Mouse (Mus musculus) forebrain, embryonic 14.5 days (tissue): ENCODE measurements around the gene Ooep. TPM values are rescaled to one million over a fixed set of nuclear protein-coding genes. Genes with fewer than 3 reads are reported as not detected.

Source experiments
- ATAC-seq: fragments of 200-750 bp; cut with Nextera tagmentation; 2 replicates; pipeline ENCODE4 v1.8.0; 2017; ENCODE audit warnings: mild to moderate bottlenecking, moderate library complexity
- DNase-seq: peaks from one replicate; pipeline ENCODE4 v3.0.0-alpha.2; 2015; ENCODE audit warnings: low spot score
- H3K27ac ChIP-seq: fragments of 300-500 bp; sonication (generic); 2 replicates; pipeline ENCODE4 v1.5.1; 2014; ENCODE audit warnings: low read depth, mild to moderate bottlenecking, control low read depth, low read length, moderate library complexity
- H3K27me3 ChIP-seq: fragments of 300-500 bp; sonication (generic); replicated peaks from 2 replicates; pipeline ENCODE4 v1.6.1; 2014; ENCODE audit warnings: low read length, control low read depth, mixed read lengths; ENCODE audit not compliant: control insufficient read depth, insufficient read depth
- H3K36me3 ChIP-seq: fragments of 300-500 bp; sonication (generic); 2 replicates; pipeline ENCODE4 v1.6.1; 2014; ENCODE audit warnings: low read length, control low read depth; ENCODE audit not compliant: control insufficient read depth, insufficient read depth
- H3K4me1 ChIP-seq: fragments of 300-500 bp; sonication (generic); 2 replicates; pipeline ENCODE4 v1.6.1; 2014; ENCODE audit warnings: antibody characterized with exemption, low read length, control low read depth; ENCODE audit not compliant: control insufficient read depth, insufficient read depth
- H3K4me2 ChIP-seq: fragments of 300-500 bp; sonication (generic); 2 replicates; pipeline ENCODE4 v1.6.1; 2014; ENCODE audit warnings: mild to moderate bottlenecking, control low read depth, low read length
- H3K4me3 ChIP-seq: fragments of 300-500 bp; sonication (generic); 2 replicates; pipeline ENCODE4 v1.5.1; 2014; ENCODE audit warnings: low read depth, low read length, control low read depth
- H3K9ac ChIP-seq: fragments of 300-500 bp; sonication (generic); 2 replicates; pipeline ENCODE4 v1.6.1; 2014; ENCODE audit warnings: mild to moderate bottlenecking, low read length, control low read depth, moderate library complexity
- H3K9me3 ChIP-seq: fragments of 300-500 bp; sonication (generic); replicated peaks from 2 replicates; pipeline ENCODE4 v1.6.1; 2016; ENCODE audit warnings: low read length, control low read depth, mixed read lengths; ENCODE audit not compliant: control insufficient read depth
- WGBS: fragments of 180-500 bp; shearing (Covaris S2); extraction: QIAGEN DNeasy Blood & Tissue Kit; methylation state at CpG from one replicate; pipeline ENCODE4 v1.1.7; 2014; 5-methylcytosine and 5-hydroxymethylcytosine counted together
- polyA plus RNA-seq: library from polyadenylated mRNA; unstranded; fragments of >200 nt; fragmentation: Nextera tagmentation; extraction: Ambion mirVana; gene quantifications from 2 replicates; pipeline ENCODE4 v1.2.1, GENCODE M21; 2014

Ooep gene
- polyA plus RNA-seq, 1 experiment from 2014 or later, result 7.3 TPM

DNA sequence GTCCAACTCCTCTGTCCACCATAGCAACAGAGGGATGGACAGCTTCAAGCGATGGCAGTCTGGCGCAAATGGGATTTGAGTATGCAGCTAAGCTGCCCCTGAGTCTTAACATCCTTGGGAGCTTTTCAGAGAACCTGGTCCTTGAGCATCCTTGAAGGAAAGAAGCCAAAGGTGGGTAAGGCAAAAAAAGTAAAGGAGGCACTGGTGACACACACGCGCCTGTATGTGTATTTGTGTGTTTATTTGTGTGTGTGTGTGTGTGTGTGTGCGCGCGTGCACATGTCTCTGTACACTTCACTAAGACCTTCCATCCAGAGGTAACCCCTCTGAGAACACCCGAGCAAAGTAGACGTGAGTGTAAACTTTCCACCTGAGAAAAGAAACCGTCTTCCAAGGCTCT, 15.2 kb upstream of the Ooep start:
- ATAC-seq (no peak), DNase-seq (no peak)
- Histone ChIP-seq H3K4me2 (no peak overlapping the region), H3K4me3 (no peak overlapping the region), H3K36me3 (no peaks in the 10 kb centered on the region), H3K9ac (no peak overlapping the region), H3K27me3 (peaks cover 45% of the 10 kb centered on the region), H3K9me3 (no peaks in the 10 kb centered on the region), H3K4me1 (peaks cover 4% of the 10 kb centered on the region), H3K27ac (no peak overlapping the region)
- 85% methylated on average over 10 of the region's 10 CpGs for WGBS

DNA sequence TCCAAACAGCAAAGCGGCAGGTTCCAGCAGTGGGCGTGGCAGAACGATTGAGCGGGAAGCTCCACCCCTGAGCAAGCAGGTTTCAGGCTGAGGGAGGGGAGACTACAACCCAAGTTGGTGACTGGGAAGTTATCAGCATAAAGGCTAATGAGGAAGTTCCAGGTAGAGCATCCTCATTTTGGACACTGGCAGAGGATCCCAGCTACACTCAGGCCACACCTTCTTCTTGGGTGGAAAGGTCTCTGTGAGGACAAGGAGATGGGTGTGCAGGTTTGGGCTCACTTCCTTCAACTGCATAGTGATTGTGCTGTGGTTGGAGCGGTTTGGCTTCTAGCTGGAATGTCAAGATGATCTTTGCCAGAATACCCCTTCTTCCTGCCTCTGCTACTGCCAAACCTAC, 11.5 kb upstream of the Ooep start:
- Histone ChIP-seq H3K4me1 (no peaks in the 10 kb centered on the region), H3K9me3 (no peaks in the 10 kb centered on the region), H3K36me3 (no peaks in the 10 kb centered on the region), H3K27ac (no peak overlapping the region), H3K9ac (no peak overlapping the region), H3K4me3 (no peak overlapping the region), H3K4me2 (no peak overlapping the region), H3K27me3 (peaks cover 16% of the 10 kb centered on the region; the same call in 1 of the 2 replicates)
- DNase-seq (no peak), ATAC-seq (no peak)
- 43% methylated on average over 5 of the region's 5 CpGs for WGBS

DNA sequence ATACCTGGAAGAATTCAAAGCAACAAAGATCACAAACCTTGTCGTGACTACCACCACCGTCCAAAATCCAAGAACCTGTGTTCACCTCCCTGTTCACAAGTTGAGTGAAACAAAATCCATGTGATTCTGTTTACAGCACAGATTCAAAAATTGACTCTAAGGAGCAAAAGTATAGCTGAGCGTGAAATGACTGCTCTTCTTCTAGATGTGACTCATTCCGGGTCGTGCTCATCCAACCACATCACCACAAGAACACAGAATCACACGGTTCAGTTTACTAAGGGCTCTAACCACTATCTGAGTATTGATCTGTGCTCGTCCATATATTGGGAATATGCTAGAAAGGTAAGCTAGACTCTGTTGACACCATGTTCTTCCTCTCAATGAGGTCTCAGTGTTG, 8.4 kb upstream of the Ooep start:
- Histone ChIP-seq H3K4me2 (no peak overlapping the region), H3K36me3 (no peaks in the 10 kb centered on the region), H3K4me3 (no peak overlapping the region), H3K9ac (no peak overlapping the region), H3K27ac (no peak overlapping the region), H3K4me1 (no peaks in the 10 kb centered on the region), H3K9me3 (no peaks in the 10 kb centered on the region), H3K27me3 (no peaks in the 10 kb centered on the region)
- no peak for ATAC-seq
- no peak for DNase-seq
- WGBS, result 86% methylated on average over 7 of the region's 7 CpGs

DNA sequence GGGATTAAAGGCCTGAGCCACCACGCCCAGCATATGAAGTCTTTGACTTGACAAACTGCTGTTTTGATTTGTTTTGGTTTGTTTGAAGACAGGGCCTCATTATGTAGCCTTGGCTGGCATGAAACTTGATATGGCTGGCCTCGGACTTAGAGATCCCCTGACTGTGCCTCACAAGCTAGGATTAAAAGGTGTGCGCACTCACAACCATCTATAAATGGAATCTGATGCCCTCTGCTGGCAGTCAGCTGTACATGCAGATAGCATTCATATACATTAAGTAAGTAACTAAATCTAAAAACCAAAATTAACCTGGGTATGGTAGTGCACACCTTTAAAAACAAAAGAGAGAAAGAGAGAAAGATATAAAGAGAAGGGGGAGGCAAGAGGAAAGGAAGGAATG, 7.4 kb upstream of the Ooep start:
- H3K4me2 ChIP-seq, result no peak overlapping the region
- H3K4me1 ChIP-seq, result no peaks in the 10 kb centered on the region
- peak; percentile 37 for DNase-seq
- H3K27ac ChIP-seq, result no peak overlapping the region
- 45% methylated on average over 3 of the region's 3 CpGs for WGBS
- no peaks in the 10 kb centered on the region for H3K27me3 ChIP-seq
- H3K9me3 ChIP-seq, result no peaks in the 10 kb centered on the region
- H3K9ac ChIP-seq, result no peak overlapping the region
- ATAC-seq, result no peak
- no peaks in the 10 kb centered on the region for H3K36me3 ChIP-seq
- H3K4me3 ChIP-seq, result no peak overlapping the region

DNA sequence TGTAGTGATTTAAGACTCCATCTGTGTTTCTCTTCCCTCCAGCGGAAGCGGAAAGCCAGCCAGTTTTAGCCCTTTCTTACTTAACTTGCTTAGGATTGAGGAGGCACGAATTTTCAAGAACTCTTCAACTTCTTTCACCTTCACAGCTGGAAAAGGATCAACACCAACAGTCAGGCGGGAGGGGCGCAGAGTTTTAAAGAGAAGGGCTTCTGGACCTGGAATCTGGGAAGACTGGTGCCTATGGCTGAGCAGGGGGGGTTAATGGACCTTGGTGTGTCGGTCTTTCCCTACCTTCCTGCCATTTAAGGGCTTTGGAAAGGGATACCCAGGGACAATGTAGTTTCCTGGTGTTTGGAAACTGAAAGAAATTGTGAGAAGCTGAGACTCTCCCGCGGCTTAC, 979 bp downstream of the Ooep start:
- ATAC-seq (no peak), DNase-seq (peak; percentile 17)
- 22% methylated on average over 8 of the region's 8 CpGs for WGBS

DNA sequence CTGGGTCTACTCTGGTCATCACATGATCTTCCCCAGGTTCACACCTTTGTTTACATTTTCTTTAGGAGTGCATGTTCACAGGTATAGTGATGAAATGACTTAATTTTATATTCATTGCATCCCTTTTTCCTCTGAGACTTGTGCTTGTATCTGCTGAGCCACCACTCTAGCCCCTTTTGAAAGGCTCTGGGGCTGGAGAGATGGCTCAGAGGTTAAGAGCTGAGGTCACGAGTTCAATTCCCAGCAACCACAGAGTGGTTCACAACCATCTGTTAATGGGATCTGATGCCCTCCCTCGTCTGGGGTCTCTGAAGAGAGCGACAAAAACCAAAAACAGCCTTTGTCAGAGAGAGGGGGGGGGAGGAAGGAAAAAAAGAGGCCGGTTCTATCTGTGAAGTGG, 3.0 kb downstream of the Ooep start:
- 85% methylated on average over 4 of the region's 4 CpGs for WGBS
- Histone ChIP-seq H3K4me2 (no peak overlapping the region), H3K9ac (no peak overlapping the region), H3K4me3 (no peak overlapping the region), H3K36me3 (no peaks in the 10 kb centered on the region), H3K27ac (no peak overlapping the region), H3K27me3 (no peaks in the 10 kb centered on the region), H3K4me1 (no peaks in the 10 kb centered on the region; the same call in none of the 2 replicates), H3K9me3 (no peaks in the 10 kb centered on the region)
- DNase-seq, result no peak
- ATAC-seq, result no peak

More for the DNA sequence above, 979 bp downstream of the Ooep start:
- Histone ChIP-seq H3K9ac (peak overlapping the region; percentile 58), H3K4me3 (peak overlapping the region; percentile 27), H3K4me2 (peak overlapping the region; percentile 66), H3K27ac (no peak overlapping the region), H3K27me3 (no peaks in the 10 kb centered on the region), H3K36me3 (no peaks in the 10 kb centered on the region), H3K4me1 (no peaks in the 10 kb centered on the region; the same call in none of the 2 replicates), H3K9me3 (no peaks in the 10 kb centered on the region)

DNA sequence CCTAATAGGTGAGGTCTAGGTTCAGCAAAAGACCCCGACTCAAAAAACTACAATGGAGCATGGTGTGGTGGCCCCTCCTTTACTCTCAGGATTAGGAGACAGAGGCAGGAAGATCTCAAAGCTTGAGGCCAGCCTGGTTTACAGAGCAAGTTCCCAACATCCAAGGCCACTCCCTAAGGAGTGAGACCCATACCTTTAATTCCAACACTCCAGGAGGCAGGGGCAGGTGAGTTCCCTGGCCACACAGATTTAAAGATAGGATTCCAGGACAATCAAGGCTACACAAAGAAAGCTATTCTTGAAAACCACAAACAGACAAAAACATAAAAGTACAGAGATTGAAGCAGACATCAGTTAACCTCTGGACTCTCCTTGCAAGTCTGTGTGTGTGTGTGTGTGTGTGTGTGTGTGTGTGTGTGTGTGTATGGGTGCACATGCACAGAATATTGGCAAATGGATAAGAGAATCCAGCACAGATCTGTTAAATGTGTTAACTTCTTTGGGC, 3.6 kb downstream of the Ooep start:
- ATAC-seq (no peak), DNase-seq (no peak)
- no peak overlapping the region for H3K4me3 ChIP-seq
- no peak overlapping the region for H3K27ac ChIP-seq
- no peaks in the 10 kb centered on the region for H3K36me3 ChIP-seq
- no peak overlapping the region for H3K4me2 ChIP-seq
- H3K4me1 ChIP-seq, result no peaks in the 10 kb centered on the region; the same call in none of the 2 replicates
- H3K9ac ChIP-seq, result no peak overlapping the region
- H3K9me3 ChIP-seq, result no peaks in the 10 kb centered on the region
- WGBS, result 79% methylated on average over 1 of the region's 1 CpGs
- H3K27me3 ChIP-seq, result no peaks in the 10 kb centered on the region

DNA sequence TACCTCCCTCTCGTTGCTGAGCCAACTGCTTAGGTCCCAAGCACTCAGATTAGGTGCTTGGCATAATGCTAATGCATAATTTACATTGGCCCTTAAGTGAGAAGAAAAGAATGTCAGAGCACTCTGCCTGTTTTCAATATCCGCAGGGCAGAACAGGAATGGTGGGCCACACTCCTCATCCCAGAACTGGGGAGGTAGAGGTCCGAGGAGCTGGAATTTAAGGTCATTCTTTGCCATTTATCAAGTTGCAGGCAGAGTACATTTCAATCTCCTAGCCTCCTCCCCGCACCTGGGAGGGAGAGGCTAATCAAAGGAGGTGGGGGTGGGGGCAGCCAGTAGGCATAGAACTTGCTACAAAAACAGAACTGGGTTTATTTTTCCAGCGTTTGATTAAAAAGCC, 4.1 kb downstream of the Ooep start:
- no peaks in the 10 kb centered on the region for H3K9me3 ChIP-seq
- no peaks in the 10 kb centered on the region for H3K27me3 ChIP-seq
- H3K9ac ChIP-seq, result no peak overlapping the region
- ATAC-seq (no peak), DNase-seq (no peak)
- no peaks in the 10 kb centered on the region for H3K36me3 ChIP-seq
- H3K4me3 ChIP-seq, result no peak overlapping the region
- H3K27ac ChIP-seq, result no peak overlapping the region
- H3K4me1 ChIP-seq, result no peaks in the 10 kb centered on the region; the same call in none of the 2 replicates
- H3K4me2 ChIP-seq, result no peak overlapping the region
- WGBS, result 66% methylated on average over 5 of the region's 5 CpGs

DNA sequence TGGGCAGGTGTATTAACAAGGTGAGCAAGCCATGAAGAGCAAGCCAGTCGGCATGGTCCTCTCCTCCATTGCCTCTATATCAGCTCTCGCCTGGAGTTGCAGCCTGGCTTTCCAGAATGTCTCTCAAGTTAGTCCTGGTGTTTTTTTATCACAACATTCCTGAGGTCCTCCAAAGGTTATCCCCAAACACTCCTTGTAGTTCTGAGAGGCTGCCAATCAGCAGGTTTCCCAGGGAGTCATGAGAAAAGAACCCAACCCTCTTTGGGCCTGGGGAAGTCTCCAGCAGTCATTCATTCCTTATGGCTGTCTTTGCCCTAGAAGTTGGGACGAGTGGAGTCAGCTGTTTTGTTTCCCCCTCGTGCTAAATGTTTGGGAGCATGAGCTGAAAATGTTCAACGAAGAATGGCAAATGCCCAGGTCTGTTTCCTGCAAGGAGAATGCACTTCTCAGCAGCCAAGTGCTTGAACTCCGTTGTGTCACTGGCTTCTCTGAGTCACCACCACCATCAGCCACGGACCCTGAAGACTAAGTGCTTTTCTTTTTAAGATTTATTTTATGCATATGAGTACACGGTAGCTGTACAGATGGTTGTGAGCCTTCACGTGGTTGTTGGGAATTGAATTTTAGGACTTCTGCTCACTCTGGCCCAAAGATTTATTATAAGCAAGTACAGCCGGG, 5.6 kb downstream of the Ooep start:
- no peak overlapping the region for H3K4me3 ChIP-seq
- no peaks in the 10 kb centered on the region for H3K27me3 ChIP-seq
- ATAC-seq (no peak), DNase-seq (no peak)
- H3K9me3 ChIP-seq, result no peaks in the 10 kb centered on the region
- H3K4me2 ChIP-seq, result no peak overlapping the region
- no peaks in the 10 kb centered on the region; the same call in none of the 2 replicates for H3K4me1 ChIP-seq
- H3K36me3 ChIP-seq, result no peaks in the 10 kb centered on the region
- H3K9ac ChIP-seq, result no peak overlapping the region
- H3K27ac ChIP-seq, result no peak overlapping the region
- 82% methylated on average over 10 of the region's 10 CpGs for WGBS
